Mouse (Mus musculus) stomach, postnatal 0 days (tissue): ENCODE results near the gene Nomo1. TPM values are rescaled to one million over a fixed set of nuclear protein-coding genes. Genes with fewer than 3 reads are reported as not detected.
A peak's percentile ranks its signal among the peaks of the same experiment; 100 is the strongest.

Experiments
- ATAC-seq: fragments of 200-750 bp; cut with Nextera tagmentation; 2 replicates; pipeline ENCODE4 v1.8.0; 2017; ENCODE audit not compliant: low FRiP score, low TSS enrichment
- DNase-seq: peaks from one replicate; pipeline ENCODE4 v3.0.0-alpha.2; 2016; ENCODE audit warnings: low spot score
- H3K27ac ChIP-seq: fragments of 300-500 bp; sonication (generic); replicated peaks from 2 replicates; pipeline ENCODE4 v1.5.1; 2014; ENCODE audit warnings: mild to moderate bottlenecking, control low read depth
- H3K27me3 ChIP-seq: fragments of 300-500 bp; sonication (generic); 2 replicates; pipeline ENCODE4 v1.6.1; 2014; ENCODE audit warnings: low read length; ENCODE audit not compliant: control insufficient read depth, insufficient read depth
- H3K36me3 ChIP-seq: fragments of 300-500 bp; sonication (generic); 2 replicates; pipeline ENCODE4 v1.6.1; 2014; ENCODE audit warnings: low read length, mixed read lengths; ENCODE audit not compliant: control insufficient read depth, insufficient read depth
- H3K4me1 ChIP-seq: fragments of 300-500 bp; sonication (generic); replicated peaks from 2 replicates; pipeline ENCODE4 v1.6.1; 2014; ENCODE audit warnings: antibody characterized with exemption; ENCODE audit not compliant: control insufficient read depth, insufficient read depth
- H3K4me2 ChIP-seq: fragments of 300-500 bp; sonication (generic); replicated peaks from 2 replicates; pipeline ENCODE4 v1.6.1; 2014; ENCODE audit warnings: low read depth, mild to moderate bottlenecking, control low read depth, moderate library complexity
- H3K4me3 ChIP-seq: fragments of 300-500 bp; sonication (generic); 2 replicates; pipeline ENCODE4 v1.5.1; 2014; ENCODE audit warnings: low read depth, low read length, control low read depth
- H3K9ac ChIP-seq: fragments of 300-500 bp; sonication (generic); 2 replicates; pipeline ENCODE4 v1.6.1; 2014; ENCODE audit warnings: mild to moderate bottlenecking, low read length, control low read depth, mixed read lengths
- H3K9me3 ChIP-seq: fragments of 300-500 bp; sonication (generic); 2 replicates; pipeline ENCODE4 v1.6.1; 2016; ENCODE audit warnings: low read length; ENCODE audit not compliant: control insufficient read depth
- CTCF ChIP-seq: IDR thresholded peaks from 2 replicates; pipeline ENCODE4 v1.5.1; 2016; ENCODE audit warnings: antibody characterized with exemption, low read depth, mild to moderate bottlenecking, moderate library complexity
- EP300 ChIP-seq: optimal IDR thresholded peaks from 2 replicates; pipeline ENCODE3; 2016; ENCODE audit warnings: antibody characterized with exemption
- WGBS: fragments of 180-500 bp; shearing (Covaris S2); extraction: QIAGEN DNeasy Blood & Tissue Kit; methylation state at CpG from one replicate; pipeline ENCODE4 v1.1.7; 2014; 5-methylcytosine and 5-hydroxymethylcytosine counted together
- polyA plus RNA-seq: library from polyadenylated mRNA; unstranded; fragments of >200 nt; fragmentation: Nextera tagmentation; extraction: Ambion mirVana; gene quantifications from 2 replicates; pipeline ENCODE4 v1.2.1, GENCODE M21; 2015

The Nomo1 gene
- polyA plus RNA-seq, 1 experiment from 2014 or later: 20.3 TPM

DNA sequence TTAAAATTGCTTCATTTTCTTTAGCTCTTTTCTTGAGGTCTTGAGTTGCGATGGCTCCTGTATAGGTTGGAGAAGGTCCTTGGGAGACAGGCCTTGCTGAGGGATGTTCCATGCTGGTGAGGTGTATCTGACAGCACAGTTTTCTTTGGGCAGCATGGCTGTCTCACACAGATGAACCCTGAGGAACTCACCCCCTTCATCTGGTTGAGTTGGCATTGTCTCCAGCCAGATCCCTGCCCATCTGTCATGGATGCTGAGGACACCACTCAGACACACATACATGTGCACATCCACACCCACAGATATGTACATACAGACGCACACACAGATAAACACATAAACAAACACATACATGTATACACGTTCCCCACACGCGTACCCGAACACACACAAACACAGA lies 29.8 kb downstream of the Nomo1 start:
- H3K9me3 ChIP-seq: no peaks in the 10 kb centered on the region
- H3K27ac ChIP-seq: no peak overlapping the region
- DNase-seq (no peak), ATAC-seq (no peak)
- no peak overlapping the region for H3K4me2 ChIP-seq
- H3K9ac ChIP-seq: no peak overlapping the region
- peaks cover 9% of the 10 kb centered on the region for H3K36me3 ChIP-seq
- H3K27me3 ChIP-seq: no peaks in the 10 kb centered on the region
- TF ChIP-seq CTCF: no peak
- no peak for TF ChIP-seq EP300
- H3K4me1 ChIP-seq: no peaks in the 10 kb centered on the region
- no peak overlapping the region for H3K4me3 ChIP-seq
- 94% methylated on average over 6 of the region's 6 CpGs for WGBS

DNA sequence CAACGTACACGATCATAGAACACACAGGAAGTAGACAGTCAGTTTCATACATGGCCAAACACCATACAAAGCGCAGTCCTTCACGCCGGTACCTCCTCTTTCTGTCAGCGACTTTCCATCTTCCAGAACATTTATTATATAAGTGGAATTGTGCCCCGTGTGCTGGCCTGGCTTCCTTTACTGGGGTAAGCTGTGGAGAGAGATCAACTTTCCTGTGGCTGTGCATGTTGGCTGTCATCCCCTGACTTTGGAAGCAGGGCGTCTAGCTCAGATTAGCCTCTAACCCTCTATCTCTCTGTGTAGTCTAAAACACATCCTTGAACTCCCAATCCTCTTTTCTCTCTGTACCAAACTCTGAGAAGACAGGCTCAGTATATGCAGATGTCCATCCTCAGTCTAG lies 35.3 kb downstream of the Nomo1 start:
- ATAC-seq (no peak), DNase-seq (no peak)
- H3K9ac ChIP-seq: no peak overlapping the region
- H3K27me3 ChIP-seq: no peaks in the 10 kb centered on the region
- H3K36me3 ChIP-seq: peaks cover 20% of the 10 kb centered on the region
- TF ChIP-seq EP300: no peak
- TF ChIP-seq CTCF: no peak
- H3K4me3 ChIP-seq: no peak overlapping the region
- 93% methylated on average over 8 of the region's 8 CpGs for WGBS
- H3K9me3 ChIP-seq: no peaks in the 10 kb centered on the region
- no peak overlapping the region for H3K4me2 ChIP-seq
- no peak overlapping the region for H3K27ac ChIP-seq
- H3K4me1 ChIP-seq: no peaks in the 10 kb centered on the region

DNA sequence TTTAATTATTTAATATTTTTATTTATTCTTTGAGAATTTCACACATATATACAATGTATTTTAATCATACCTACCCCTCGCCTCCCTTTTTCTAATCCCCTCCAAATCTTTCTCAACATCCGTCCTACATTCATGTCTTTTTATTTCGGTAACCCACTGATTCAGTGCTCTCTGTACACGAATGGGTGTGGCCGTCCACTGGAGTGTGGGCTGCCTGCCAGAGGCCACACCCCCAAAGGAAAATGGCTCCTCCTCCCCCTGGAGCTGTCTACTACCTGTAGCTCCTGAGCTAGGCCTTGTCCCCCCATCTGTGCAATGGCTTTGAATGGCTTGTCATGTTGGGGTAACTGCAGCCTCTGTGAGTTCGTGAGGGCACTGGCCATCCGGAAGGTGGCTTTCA lies 43.3 kb downstream of the Nomo1 start:
- WGBS: 68% methylated on average over 7 of the region's 7 CpGs
- TF ChIP-seq CTCF (no peak), EP300 (no peak)
- H3K36me3 ChIP-seq: peaks cover 23% of the 10 kb centered on the region

DNA sequence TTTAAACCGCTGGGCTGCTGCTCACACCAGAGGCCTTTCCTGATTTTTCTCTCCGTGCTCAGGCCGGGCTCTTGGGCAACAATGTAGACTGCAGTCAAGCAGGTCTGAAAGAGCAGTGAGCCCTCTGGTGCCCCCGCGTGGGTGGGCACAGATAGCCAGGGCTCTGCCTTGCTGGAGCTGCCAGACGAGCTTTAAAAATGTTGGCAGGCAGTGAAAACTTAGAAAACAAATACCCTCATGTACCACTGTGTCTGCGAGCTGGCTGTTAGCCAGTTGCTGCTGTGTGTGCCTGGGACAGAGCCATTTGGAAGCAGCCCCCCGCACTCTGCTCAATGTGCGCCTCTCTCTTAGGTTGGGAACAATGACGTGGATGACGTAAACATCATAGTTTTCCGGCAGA lies 44.2 kb downstream of the Nomo1 start:
- DNase-seq: no peak
- Histone ChIP-seq H3K4me2 (no peak overlapping the region), H3K27me3 (no peaks in the 10 kb centered on the region), H3K9me3 (no peaks in the 10 kb centered on the region), H3K4me1 (no peaks in the 10 kb centered on the region), H3K27ac (no peak overlapping the region), H3K36me3 (peaks cover 29% of the 10 kb centered on the region), H3K4me3 (no peak overlapping the region), H3K9ac (no peak overlapping the region)
- ATAC-seq: no peak
- 72% methylated on average over 12 of the region's 12 CpGs for WGBS
- TF ChIP-seq CTCF (no peak), EP300 (no peak)

More for the DNA sequence above, 43.3 kb downstream of the Nomo1 start:
- Histone ChIP-seq H3K4me1 (no peaks in the 10 kb centered on the region), H3K9ac (no peak overlapping the region), H3K27me3 (no peaks in the 10 kb centered on the region), H3K4me3 (no peak overlapping the region), H3K4me2 (no peak overlapping the region), H3K9me3 (no peaks in the 10 kb centered on the region), H3K27ac (no peak overlapping the region)
- peak; percentile 29; the same call in 1 of the 2 replicates for ATAC-seq
- peak; percentile 58 for DNase-seq

DNA sequence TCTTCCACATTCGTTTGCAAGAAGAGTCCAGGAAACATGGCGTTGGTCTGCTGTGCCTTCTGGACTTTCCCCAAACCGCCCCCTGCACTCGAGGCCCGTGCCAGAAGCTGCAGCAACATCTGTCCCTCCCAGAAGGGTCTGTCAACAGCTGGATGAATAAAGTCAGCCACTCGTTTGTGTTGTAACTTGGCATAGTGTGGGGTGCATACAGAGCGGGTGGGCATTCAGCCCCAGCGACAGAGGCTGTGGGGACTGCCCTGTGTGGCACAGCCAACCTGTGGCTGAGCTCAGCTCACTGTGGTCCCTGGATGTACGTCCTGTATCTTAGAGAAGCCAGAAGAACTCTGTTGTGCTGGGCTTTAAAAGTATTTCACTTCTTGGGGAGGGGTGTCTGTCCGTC lies 50.5 kb downstream of the Nomo1 start:
- DNase-seq (no peak), ATAC-seq (no peak)
- Histone ChIP-seq H3K9ac (no peak overlapping the region), H3K9me3 (no peaks in the 10 kb centered on the region), H3K4me1 (no peaks in the 10 kb centered on the region), H3K36me3 (peaks cover 12% of the 10 kb centered on the region), H3K4me3 (no peak overlapping the region), H3K27ac (no peak overlapping the region), H3K4me2 (no peak overlapping the region), H3K27me3 (no peaks in the 10 kb centered on the region)
- no peak for TF ChIP-seq CTCF
- no peak for TF ChIP-seq EP300
- 80% methylated on average over 10 of the region's 10 CpGs for WGBS

DNA sequence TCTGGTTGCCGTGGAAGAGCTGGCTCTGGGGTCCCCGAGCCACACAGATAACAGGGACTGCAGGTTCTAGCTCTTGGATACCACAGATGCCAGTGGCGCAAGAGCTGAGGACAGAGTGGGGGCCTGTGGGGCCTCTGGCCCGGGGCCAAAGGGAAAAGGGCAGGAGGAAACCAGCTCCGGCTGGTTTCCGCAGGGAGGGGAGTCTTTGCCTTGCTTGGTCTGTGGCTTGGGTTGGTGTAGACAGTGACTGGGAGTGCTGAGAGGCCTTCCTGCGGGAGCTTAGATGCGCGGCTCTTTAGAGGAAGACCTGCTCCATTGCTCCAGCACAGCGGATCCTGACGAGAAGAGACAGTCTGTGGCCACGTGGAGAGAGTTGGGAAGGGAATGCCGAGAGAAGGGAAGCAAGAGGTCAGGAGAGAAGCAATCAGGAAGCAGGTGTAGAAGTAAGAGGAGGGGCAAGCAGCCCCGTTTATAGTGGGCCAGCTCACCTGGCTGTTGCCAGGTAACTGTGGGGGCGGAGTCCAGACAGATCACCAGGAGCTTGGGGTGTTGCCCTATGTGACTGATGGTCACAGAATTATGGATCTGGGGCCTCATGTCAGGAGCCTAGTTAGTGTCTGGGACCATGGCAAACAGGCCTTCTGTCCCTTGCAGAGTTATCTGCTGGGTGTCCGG lies 51.5 kb downstream of the Nomo1 start:
- 57% methylated on average over 16 of the region's 16 CpGs for WGBS

More for the DNA sequence above, 51.5 kb downstream of the Nomo1 start:
- H3K27me3 ChIP-seq: no peaks in the 10 kb centered on the region
- DNase-seq: peak; percentile 48
- H3K4me2 ChIP-seq: no peak overlapping the region
- peaks cover 12% of the 10 kb centered on the region for H3K36me3 ChIP-seq
- TF ChIP-seq EP300 (no peak), CTCF (no peak)
- H3K9me3 ChIP-seq: no peaks in the 10 kb centered on the region
- no peak overlapping the region for H3K9ac ChIP-seq
- H3K27ac ChIP-seq: 0 out of 2 replicates have a peak overlapping the region, but pooled peaks have one; percentile 45
- ATAC-seq: peak; percentile 52
- no peak overlapping the region for H3K4me3 ChIP-seq
- no peaks in the 10 kb centered on the region for H3K4me1 ChIP-seq
